Mouse (Mus musculus) CD4-positive helper T cell, adult 2 months (primary cell): ENCODE results near the gene Ifitm3.
"Not testable (repeated sequence)": the region's sequence is repeated elsewhere in the genome, so short reads cannot be mapped to it uniquely, and the experiment has no call there.

Experiments
- DNase-seq: peaks from one replicate; pipeline ENCODE4 v3.0.0-alpha.2; 2012; ENCODE audit warnings: low read depth, missing footprints, low spot score

Gene Ifitm3

DNA sequence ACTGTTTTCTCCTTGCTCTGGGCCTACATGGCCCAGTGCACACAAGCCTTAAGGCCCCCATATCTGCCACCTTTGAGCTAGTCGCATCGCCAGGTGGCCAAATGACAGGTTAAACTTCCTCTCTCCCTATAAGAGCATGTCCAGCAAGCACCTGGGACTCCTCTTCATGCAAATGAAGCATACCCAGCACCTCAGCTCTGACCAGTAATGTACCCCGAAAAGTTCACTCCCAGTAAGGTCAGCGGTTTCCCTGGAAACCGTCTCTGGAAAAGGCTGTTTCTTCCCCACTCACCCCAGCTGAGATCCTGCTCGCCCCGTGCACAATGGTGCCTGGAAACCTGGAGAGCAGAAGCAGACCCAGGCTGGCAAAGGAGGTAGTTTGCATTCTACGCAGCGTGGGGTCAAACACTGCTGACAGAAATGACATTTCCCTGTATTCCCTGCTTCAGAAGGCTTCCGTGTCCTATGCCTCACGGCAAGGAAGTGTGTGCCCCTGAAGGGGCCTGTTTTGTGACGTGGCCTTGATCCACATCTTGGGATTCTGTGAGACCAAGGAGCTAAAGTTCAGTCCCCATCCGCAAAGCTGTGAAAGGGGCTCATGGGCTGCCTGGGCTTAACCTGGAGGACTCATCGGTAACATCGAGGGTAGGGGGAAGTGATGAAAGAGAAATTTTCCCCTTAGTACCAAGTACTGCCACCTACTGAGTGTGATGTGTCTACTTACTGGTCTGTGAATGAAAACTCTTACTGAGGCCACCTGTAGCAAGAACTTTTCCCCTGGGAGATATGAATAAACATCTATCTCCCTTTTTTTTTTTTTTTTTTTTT lies 9.5 kb downstream of the Ifitm3 start:
- no peak for DNase-seq

DNA sequence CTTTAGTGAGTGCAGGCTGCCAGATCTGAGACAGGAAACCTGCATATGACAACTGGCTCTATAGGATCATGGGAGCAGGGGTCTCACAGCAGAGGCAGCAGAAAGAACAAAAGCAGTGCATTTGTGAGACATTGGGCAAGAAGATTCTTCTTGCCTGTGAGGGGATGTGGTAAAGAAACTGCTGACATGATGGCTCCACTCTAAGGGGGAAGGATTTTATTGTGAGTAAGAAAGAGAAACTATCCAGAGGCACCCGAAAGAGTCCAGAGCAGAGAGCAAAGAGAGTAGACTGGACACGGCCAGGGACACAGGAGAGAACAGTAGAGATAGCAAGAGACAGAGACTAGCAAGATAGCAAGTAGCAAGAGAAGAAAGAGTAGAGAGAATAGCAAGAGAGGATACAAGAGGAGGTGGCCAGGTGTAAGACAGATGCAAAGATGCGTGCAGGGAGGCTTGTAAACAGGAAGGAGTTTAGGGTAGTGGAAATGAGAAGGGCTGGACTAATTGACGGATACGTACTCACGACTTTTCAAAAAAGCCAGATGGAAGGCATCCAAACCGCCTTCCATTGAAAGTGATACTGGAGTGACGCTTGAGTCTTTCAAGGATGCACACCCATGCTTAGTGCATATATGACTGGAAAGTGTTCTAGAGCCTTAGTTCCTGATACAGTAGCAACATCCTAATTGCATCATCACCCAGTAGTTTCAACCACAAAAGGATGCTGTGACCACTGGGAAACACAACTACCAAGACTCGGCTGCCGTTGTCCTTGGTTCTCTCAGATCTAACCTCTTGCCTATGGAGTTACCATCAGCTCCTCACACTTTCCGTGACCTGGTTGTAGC lies 11.5 kb downstream of the Ifitm3 start:
- peak; percentile 84 for DNase-seq

DNA sequence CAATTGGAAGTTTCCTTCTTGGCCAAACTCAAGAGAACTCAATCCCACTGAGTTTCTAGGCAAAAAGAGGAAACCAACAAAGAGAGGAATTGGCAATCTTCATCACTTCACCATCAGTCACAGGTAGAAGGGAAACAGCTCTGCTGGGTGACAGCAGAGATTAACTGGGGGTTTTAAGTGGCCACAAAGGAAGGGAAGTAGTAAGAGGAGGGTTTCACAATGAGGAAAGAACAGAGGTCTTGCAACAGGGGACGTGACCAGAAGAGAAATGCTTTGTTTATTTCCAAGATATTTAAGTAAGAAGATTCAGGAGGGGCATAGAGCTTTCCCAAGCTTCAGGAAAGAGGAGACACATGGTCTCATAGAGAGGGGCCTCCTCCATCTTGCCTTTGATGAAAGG lies 12.8 kb downstream of the Ifitm3 start:
- no peak for DNase-seq

DNA sequence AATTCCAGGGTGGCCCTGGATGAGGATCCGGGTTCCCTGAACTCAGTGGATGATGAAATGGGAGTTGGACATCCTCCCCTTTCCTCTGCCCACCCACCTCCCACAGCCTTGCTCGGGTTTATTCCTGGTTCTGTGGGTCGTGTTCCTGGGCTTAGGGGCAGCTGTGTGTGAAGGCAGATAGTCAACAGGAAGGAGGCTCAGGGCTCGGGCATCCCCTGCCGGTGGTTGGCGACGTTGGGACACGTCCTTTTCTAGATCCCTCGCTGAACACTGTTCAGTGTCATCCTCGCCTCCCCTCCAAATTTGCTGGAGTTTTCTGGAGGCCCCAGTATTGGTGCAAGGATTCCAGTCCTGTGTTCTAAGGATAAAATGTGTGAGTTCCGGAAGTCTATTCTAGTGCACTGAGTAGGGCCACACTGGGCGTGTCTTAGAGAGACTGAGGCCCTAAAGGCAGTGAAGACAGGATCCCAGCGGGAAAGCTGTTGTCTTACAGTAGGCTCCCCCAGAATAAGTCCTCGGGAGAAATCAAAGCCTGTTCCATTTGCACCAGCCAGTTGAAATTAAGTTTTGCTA lies 19.4 kb downstream of the Ifitm3 start:
- DNase-seq: peak; percentile 47

DNA sequence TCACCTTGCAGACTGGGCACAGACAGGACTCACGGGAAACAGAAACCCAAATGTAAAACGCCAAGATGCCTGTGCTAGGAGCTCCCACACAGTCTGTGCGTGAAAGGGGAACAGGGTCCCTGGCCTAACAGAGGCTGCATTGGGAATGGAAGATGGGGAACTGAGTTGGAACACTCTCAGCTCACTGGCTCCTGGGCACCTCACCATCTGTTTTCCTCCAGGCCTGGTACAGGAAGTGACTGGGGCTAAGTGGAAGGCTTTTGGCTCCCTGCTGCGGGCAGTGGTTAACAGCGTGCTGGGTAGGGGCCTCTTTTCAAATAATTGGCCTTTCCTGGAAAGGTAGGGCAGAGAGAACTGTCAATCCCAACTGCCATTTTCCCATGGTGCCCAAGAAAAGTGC lies 19.9 kb downstream of the Ifitm3 start:
- DNase-seq: no peak

DNA sequence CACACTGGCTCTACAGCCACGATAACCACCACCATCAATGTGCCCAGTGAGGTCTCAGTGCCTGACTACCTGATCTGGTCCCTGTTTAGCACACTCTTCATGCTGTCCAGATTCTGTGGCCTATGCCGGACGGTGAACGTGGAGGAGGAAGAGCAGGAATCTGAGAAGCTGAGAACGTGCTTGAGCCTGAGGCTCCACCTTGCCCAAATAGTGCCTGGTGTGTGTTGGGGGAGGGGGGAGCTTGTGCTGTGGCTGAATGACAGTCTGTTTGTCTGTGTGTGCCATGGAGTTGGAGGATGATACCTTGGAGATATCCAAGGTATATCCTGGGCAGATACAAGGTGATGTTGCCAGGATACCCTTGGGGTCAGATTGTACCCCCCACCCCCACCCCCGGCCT lies 20.4 kb downstream of the Ifitm3 start:
- no peak for DNase-seq

DNA sequence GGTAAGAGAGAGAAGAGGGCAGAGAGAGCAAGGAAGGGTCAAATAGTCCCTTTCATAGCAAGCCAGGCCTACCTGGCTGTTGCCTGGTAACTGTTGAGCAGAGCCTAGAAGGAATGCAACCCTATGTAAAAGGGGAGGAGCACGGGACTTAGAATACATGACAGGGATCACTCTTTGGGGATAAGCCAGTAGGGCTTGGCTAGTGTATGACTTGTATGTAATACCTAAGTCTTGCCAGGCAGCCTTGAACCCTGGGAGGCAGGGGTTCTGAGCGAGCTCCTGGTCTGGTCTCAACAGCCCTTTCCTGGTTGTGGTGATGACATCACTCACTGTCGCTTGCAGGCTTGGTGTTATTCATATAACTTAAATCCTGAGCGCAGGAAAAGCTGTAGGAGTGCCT lies 21.5 kb downstream of the Ifitm3 start:
- no peak for DNase-seq

DNA sequence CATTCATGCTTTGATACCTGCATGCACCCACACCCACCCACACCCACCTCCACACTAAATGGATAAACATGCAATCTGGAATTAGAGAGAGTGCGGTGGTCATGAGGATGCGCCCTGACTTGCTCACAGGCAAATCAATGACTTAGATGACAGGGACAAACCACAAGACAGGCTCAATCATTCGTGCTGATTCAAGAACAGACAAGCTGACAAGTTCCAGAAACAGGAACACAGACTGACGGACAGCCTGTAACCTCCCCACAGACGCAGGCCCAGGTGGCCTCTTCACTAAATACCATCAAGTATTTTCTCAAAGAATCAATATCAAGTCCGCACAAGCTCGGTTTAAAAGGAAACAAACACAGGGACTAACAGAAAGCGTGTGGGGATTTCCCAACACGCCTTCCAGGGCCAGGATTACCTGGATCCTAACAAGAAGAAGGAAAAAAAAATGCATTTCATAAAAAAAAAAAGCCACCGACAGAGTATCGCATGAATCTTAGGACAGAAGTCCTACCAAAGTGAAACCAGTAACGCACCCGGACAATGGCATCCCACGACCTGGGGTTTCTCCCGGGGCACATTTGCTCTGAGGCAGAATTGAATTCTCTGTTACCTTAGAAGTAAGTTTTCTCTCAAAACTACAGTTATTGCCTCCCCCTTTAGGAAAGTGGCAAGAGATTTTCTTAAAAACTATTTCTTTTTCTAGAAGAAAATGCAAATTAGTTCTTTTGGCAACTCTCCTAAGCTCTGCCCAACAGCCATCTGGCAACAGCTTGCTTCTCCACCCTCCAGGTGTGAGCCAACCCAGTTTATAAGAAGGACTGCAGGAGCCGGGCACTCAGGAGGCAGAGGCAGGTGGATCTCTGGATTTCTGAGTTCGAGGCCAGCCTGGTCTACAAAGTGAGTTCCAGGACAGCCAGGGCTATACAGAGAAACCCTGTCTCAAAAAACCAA lies 23.1 kb downstream of the Ifitm3 start:
- peak; percentile 44 for DNase-seq

DNA sequence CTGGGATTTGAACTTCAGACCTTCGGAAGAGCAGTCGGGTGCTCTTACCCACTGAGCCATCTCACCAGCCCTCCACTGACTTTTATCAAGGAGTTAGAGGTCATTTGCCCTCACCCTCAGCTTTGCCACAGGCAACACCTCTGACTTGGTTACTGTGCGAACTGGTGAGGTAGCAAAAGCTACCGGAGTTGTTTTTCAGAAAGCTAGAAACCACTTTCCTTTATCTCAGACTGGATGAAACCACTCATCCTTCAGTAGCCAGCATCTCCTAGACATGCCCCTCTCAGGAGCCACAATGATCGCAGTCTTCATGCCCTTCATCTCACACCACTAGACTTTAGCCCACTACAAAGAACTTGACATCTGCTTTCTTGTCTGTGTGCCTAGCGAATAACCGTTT lies 27.6 kb downstream of the Ifitm3 start:
- peak; percentile 58 for DNase-seq

- DNase-seq: peak; percentile 74
Observed at GRCm38 (mm10) chr7:140981704-140982103, 28.9 kb downstream of the Ifitm3 start.

- not testable (repeated sequence) for DNase-seq
Observed at GRCm38 (mm10) chr7:140976720-140977119, 33.9 kb downstream of the Ifitm3 start.

DNA sequence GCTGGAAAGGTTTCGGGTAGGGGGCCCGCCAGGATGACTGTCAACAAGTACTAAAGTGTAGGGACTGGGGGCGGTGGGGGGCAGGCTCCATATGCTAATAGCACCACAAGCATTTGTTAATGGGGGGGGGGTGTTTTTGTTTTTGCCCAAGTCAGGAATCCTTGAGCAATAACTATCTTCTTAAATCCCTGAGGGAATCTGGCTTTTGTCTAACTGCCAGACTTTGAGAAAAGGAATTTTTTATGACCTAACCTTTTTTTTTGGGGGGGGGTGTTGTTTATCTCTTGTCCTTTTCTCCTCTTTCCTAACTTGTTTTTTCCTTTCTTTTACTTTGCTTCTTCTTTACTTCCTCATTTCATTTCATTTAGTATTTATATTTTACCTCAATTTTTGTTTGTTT lies 35.1 kb downstream of the Ifitm3 start:
- no peak for DNase-seq

DNA sequence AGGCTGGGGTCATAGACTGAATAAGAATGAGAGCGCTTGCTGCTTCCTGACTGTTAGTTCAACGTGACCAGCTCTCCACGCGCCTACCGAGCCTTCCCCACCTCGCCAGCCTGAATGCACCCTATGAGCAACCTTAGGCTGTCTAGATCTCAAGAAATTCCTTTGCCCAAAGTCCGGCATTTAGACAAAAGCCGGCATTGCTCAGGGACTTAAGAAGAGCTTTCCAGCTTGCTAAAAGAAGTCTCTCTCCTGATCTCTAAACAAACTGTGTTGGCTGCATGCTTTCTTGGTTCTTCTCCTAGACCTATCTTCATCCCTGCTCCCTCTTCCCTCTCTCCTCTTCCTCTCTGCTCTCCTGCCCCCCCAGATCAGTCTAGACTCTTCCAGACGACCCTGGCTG lies 35.6 kb downstream of the Ifitm3 start:
- no peak for DNase-seq

DNA sequence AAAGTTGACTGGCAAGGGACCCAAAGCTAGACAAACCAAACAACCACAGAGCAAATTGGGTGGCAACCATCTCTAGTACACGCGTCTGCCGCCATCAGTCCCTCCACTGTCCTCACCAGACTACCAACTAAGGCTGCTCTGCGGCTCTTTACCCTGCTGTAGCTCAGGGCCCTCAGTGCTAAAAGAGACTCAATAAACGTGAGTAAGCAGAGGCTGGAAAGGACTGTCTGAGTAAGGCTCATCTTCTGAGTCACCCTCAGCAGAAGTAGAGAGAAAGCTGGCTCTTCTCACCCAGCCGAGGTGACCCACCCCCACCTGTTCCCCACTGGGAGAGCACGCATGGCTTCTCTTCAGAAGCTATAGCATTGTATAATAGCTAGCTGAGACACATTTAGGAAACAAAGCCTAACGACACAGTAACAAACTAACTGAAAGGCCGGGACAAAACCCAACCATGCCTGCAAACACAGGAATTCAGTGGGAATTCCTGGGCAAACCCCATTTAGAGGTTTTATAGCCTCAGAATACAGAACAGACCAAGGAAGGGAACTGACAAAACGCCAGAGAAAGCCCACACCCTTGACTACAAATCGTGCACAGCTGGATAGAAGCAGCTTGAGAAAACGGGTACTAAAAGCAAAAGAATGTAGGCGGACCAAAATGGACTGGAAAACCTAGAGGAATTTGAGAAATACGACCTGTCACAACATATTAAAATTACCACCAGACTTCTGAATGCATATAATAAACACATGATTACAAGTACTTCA lies 37.0 kb downstream of the Ifitm3 start:
- DNase-seq: no peak

DNA sequence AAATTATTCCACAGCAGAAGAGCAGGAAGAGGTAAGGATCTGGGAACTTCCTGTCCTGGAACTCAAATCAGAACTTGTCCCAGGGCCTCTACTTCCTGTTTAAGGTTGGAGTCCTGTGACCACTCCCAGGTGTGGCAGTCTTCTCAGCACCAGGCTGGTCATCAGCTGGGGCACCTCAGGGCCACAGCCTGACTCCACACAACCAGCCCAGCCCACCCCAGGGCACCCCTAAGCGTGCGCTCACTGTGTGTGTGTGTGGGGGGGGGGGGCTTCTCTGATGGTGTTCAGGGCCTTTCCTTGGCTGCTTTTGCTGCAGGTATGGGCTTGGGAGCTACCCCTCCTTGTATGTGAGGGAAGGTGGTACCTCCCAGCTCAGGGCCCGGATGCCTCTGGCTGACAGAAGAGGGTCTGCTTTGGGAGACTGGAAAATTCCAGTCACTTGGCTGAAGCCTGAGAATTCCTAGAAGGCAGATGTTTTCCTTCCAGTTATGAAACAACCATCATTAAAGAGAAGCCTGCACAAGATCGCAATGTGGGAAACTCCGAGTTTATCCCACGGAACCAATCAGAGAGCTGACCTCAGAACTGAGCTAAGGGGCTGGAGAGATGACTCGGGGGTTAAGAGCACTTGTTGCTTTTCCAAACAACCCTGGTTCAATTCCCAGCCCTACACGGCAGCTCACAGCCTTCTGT lies 38.9 kb downstream of the Ifitm3 start:
- DNase-seq: no peak

GRCm38 (mm10) chr7:140970931-140971330 lies 39.6 kb downstream of the Ifitm3 start:
- DNase-seq: no peak

DNA sequence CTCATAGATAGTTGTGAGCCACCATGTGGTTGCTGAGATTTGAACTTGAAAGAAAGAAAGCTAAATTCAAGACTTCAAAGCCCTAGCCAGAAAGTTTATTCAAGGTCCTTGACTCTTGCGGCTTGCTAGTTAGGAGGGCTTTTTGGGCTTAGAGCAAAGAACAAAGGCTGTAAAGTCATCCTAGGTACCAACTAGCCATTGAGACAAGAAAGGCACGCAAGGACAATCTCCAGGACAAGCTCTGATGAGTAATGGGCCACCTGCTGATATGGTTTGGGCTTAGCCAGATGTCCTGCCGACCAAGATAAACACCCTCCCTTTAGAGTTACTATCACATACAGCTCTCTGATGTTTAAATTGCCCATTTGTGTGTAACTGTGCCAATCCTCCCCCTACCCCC lies 41.9 kb downstream of the Ifitm3 start:
- DNase-seq: not testable (repeated sequence)

GRCm38 (mm10) chr7:140967862-140968591 lies 42.5 kb downstream of the Ifitm3 start:
- no peak for DNase-seq

- no peak for DNase-seq
Observed at GRCm38 (mm10) chr7:140966921-140967320, 43.6 kb downstream of the Ifitm3 start, which contains the start of gene Ifitm1. Gene Ifitm1, plus strand, starts transcription at chr7:140967221.
